Mouse (Mus musculus): ENCODE data around the gene Slc2a13.

Slc2a13 gene

GRCm38 (mm10) chr15:91275961-91276360, 297.1 kb downstream of the Slc2a13 start:
- DNase-seq (ENCODE audit: low spot score in 2 of 2): no peak

GRCm38 (mm10) chr15:91268532-91268931, 304.5 kb downstream of the Slc2a13 start:
- DNase-seq (ENCODE audit: low spot score in 2 of 2): no peak

GRCm38 (mm10) chr15:91263926-91264325, 309.1 kb downstream of the Slc2a13 start:
- DNase-seq (ENCODE audit: low spot score in 2 of 2): no peak

- DNase-seq (ENCODE audit: low spot score in 2 of 2): no peak
Observed at GRCm38 (mm10) chr15:91260578-91260977, 312.5 kb downstream of the Slc2a13 start.

GRCm38 (mm10) chr15:91257140-91257539, 315.9 kb downstream of the Slc2a13 start:
- DNase-seq (ENCODE audit: low spot score in 2 of 2): no peak

GRCm38 (mm10) chr15:91255308-91255707, 317.8 kb downstream of the Slc2a13 start:
- DNase-seq (ENCODE audit: low spot score in 2 of 2): no peak

- no peak for DNase-seq (ENCODE audit: low spot score in 2 of 2)
Observed at GRCm38 (mm10) chr15:91252956-91253355, 320.1 kb downstream of the Slc2a13 start.

- no peak for DNase-seq (ENCODE audit: low spot score in 2 of 2)
Observed at GRCm38 (mm10) chr15:91251544-91252408, 321.3 kb downstream of the Slc2a13 start.

- DNase-seq (ENCODE audit: low spot score in 2 of 2): no peak
Observed at GRCm38 (mm10) chr15:91250815-91251214, 322.2 kb downstream of the Slc2a13 start.

- no peak for DNase-seq (ENCODE audit: low spot score in 2 of 2)
Observed at GRCm38 (mm10) chr15:91240683-91241335, 332.3 kb downstream of the Slc2a13 start.

GRCm38 (mm10) chr15:91237294-91237693, 335.8 kb downstream of the Slc2a13 start:
- no peak for DNase-seq (ENCODE audit: low spot score in 2 of 2)

Measured in urinary bladder, adult 18-20 months (tissue).